Mouse (Mus musculus) urinary bladder, adult 2 months (tissue): Measurements from ENCODE around the gene Serpina1d. TPM values are rescaled to one million over a fixed set of nuclear protein-coding genes. Genes with fewer than 3 reads are reported as not detected.
"Not testable (repeated sequence)": the region's sequence is repeated elsewhere in the genome, so short reads cannot be mapped to it uniquely, and the experiment has no call there.

Experiments
- DNase-seq: peaks from one replicate; pipeline ENCODE4 v3.0.0; 2022; ENCODE audit warnings: low spot score
- polyA plus RNA-seq: library from polyadenylated mRNA; depleted of rRNA; stranded (reverse); fragments of >200 nt; gene quantifications from 2 replicates; pipeline ENCODE4 v1.2.3, GENCODE M21; 2012; rRNA removed

Serpina1d gene
- polyA plus RNA-seq, result not detected in 2 replicates

GRCm38 (mm10) chr12:103773246-103773851, at the start of gene Serpina1d:
Gene Serpina1d (minus strand): TSS chr12:103773592.
- DNase-seq, result not testable (repeated sequence)

GRCm38 (mm10) chr12:103770597-103770996, 2.8 kb downstream of the Serpina1d start:
- DNase-seq, result not testable (repeated sequence)

GRCm38 (mm10) chr12:103763083-103763482, 10.3 kb downstream of the Serpina1d start:
- DNase-seq, result not testable (repeated sequence)

GRCm38 (mm10) chr12:103760316-103760715, 13.1 kb downstream of the Serpina1d start:
- DNase-seq, result not testable (repeated sequence)

- not testable (repeated sequence) for DNase-seq
These were observed 27.4 kb downstream of the Serpina1d start for GRCm38 (mm10) chr12:103745957-103746356.

GRCm38 (mm10) chr12:103737791-103738580, 35.4 kb downstream of the Serpina1d start:
- DNase-seq, result not testable (repeated sequence)

GRCm38 (mm10) chr12:103735566-103735965, 37.8 kb downstream of the Serpina1d start:
- DNase-seq, result not testable (repeated sequence)

- not testable (repeated sequence) for DNase-seq
These were observed 38.3 kb downstream of the Serpina1d start for GRCm38 (mm10) chr12:103735101-103735500.

Other genes with a start within 250 kb of the Serpina1d start
- gene Ppp4r4, start 241.3 kb downstream of the Serpina1d start, polyA plus RNA-seq, result 2.9 and 3.8 TPM in 2 replicates
- gene Serpina10, start 142.1 kb downstream of the Serpina1d start, polyA plus RNA-seq, result not detected in 2 replicates
- not detected in 2 replicates for gene Serpina6, start 116.4 kb downstream of the Serpina1d start, polyA plus RNA-seq
- gene Serpina16, start 97.5 kb downstream of the Serpina1d start, polyA plus RNA-seq, result not detected in 2 replicates
- not detected in 2 replicates for gene Serpina1f, start 78.1 kb downstream of the Serpina1d start, polyA plus RNA-seq
- 0.18 TPM in 1 of 2 replicates, not detected in the other for gene Serpina1b, start 56.8 kb upstream of the Serpina1d start, polyA plus RNA-seq
- gene Serpina1a, start 90.0 kb upstream of the Serpina1d start, polyA plus RNA-seq, result 0.28 TPM in 1 of 2 replicates, not detected in the other
- gene Serpina1c, start 131.3 kb upstream of the Serpina1d start, polyA plus RNA-seq, result 0.07 TPM in 1 of 2 replicates, not detected in the other
- gene Serpina1e, start 185.4 kb upstream of the Serpina1d start, polyA plus RNA-seq, result 0.06 and 0.43 TPM in 2 replicates
- not detected in 2 replicates for gene Serpina11, start 216.4 kb upstream of the Serpina1d start, polyA plus RNA-seq
- 0.01 TPM in 1 of 2 replicates, not detected in the other for gene Serpina9, start 240.2 kb upstream of the Serpina1d start, polyA plus RNA-seq